Mouse (Mus musculus) heart, embryonic 13.5 days (tissue): ENCODE data around the gene Ank3. TPM values are rescaled to one million over a fixed set of nuclear protein-coding genes. Genes with fewer than 3 reads are reported as not detected.

ENCODE experiments used
- ATAC-seq: fragments of 200-750 bp; cut with Nextera tagmentation; 2 replicates; pipeline ENCODE4 v1.8.0; 2017; ENCODE audit warnings: moderate TSS enrichment; ENCODE audit not compliant: insufficient number of reproducible peaks, low FRiP score, low TSS enrichment; ENCODE audit errors: extremely low read depth
- H3K27ac ChIP-seq: fragments of 300-500 bp; sonication (generic); replicated peaks from 2 replicates; pipeline ENCODE4 v1.5.1; 2015; ENCODE audit warnings: moderate library complexity, mild to moderate bottlenecking, inconsistent platforms
- H3K27me3 ChIP-seq: fragments of 300-500 bp; sonication (generic); replicated peaks from 2 replicates; pipeline ENCODE4 v1.6.1; 2015; ENCODE audit warnings: mild to moderate bottlenecking, inconsistent platforms
- H3K36me3 ChIP-seq: fragments of 300-500 bp; sonication (generic); 2 replicates; pipeline ENCODE4 v1.6.1; 2015; ENCODE audit warnings: mild to moderate bottlenecking, inconsistent platforms
- H3K4me1 ChIP-seq: fragments of 300-500 bp; sonication (generic); 2 replicates; pipeline ENCODE4 v1.6.1; 2015; ENCODE audit warnings: inconsistent platforms
- H3K4me2 ChIP-seq: fragments of 300-500 bp; sonication (generic); 2 replicates; pipeline ENCODE4 v1.6.1; 2015; ENCODE audit warnings: inconsistent platforms, mild to moderate bottlenecking, moderate library complexity
- H3K4me3 ChIP-seq: fragments of 300-500 bp; sonication (generic); 2 replicates; pipeline ENCODE4 v1.5.1; 2015; ENCODE audit warnings: moderate library complexity, mild to moderate bottlenecking, inconsistent platforms
- H3K9ac ChIP-seq: fragments of 300-500 bp; sonication (generic); 2 replicates; pipeline ENCODE4 v1.6.1; 2015; ENCODE audit warnings: inconsistent platforms, mild to moderate bottlenecking, moderate library complexity
- H3K9me3 ChIP-seq: fragments of 300-500 bp; sonication (generic); 2 replicates; pipeline ENCODE4 v1.6.1; 2016; ENCODE audit warnings: inconsistent platforms
- WGBS: fragments of 180-500 bp; shearing (Covaris S2); methylation state at CpG from one replicate; pipeline ENCODE4 v1.1.7; 2015; ENCODE audit warnings: mixed read lengths; 5-methylcytosine and 5-hydroxymethylcytosine counted together
- polyA plus RNA-seq: library from polyadenylated mRNA; unstranded; fragments of >200 nt; fragmentation: Nextera tagmentation; extraction: Ambion mirVana; gene quantifications from 2 replicates; pipeline ENCODE4 v1.2.1, GENCODE M21; 2015

Ank3 gene
- polyA plus RNA-seq, 1 experiment from 2014 or later, result 30.8 TPM

DNA sequence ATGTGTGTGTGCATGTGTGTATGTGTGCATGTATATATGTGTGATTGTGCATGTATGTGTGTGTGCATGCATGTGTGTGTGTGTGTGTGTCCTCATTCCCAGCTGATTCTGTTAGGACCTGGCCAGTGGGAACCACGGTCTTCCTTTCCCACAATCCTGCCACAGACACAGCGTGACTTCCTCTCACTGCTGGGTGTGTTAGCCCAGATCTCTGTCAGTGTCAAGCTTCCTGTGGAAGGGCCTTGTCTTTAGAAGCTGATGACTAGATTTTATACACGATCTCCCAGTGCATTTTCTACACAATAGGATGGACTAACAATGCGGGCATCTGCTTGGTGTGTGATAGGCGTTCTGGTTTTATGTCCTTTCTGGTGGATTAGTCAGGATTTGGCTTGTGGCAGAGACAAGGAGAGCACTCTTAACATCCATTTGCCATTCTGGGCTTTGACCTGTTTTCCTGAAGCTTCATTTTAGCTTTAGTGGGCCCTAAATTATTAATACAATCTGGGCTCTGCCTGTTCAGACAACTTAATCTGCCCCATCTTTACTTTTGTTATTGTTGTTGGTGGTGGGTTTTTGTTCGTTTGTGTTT, 322.4 kb downstream of the Ank3 start:
- 69% methylated on average over 6 of the region's 6 CpGs for WGBS
- no peak for ATAC-seq

DNA sequence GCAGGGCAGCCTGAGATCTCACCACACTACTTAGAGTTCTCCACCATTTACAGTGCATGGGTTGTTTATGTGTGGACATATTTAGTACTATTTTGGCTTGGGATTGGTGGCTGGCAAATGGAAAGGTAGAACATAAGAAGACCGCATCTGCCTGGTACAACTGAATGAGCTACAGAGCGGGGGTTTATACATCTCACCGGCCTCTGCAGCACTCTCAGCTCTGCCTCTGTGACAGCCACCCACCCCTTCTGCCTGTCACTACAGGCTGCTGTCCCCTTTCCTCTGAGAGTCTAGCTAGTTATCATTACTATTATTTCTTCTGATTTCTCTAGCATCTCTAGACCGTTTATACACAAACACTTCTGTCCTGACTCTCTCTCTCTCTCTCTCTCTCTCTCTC, 325.6 kb downstream of the Ank3 start:
- Histone ChIP-seq H3K4me1 (peaks cover 12% of the 10 kb centered on the region), H3K4me3 (no peak overlapping the region), H3K36me3 (no peaks in the 10 kb centered on the region), H3K9ac (no peak overlapping the region), H3K27me3 (no peaks in the 10 kb centered on the region), H3K4me2 (no peak overlapping the region), H3K27ac (no peak overlapping the region), H3K9me3 (no peaks in the 10 kb centered on the region)
- WGBS, result 85% methylated on average over 4 of the region's 4 CpGs
- no peak for ATAC-seq

More for the DNA sequence above, 322.4 kb downstream of the Ank3 start:
- Histone ChIP-seq H3K9ac (no peak overlapping the region), H3K36me3 (no peaks in the 10 kb centered on the region), H3K9me3 (no peaks in the 10 kb centered on the region), H3K4me3 (no peak overlapping the region), H3K27ac (no peak overlapping the region), H3K4me1 (peaks cover 15% of the 10 kb centered on the region), H3K27me3 (no peaks in the 10 kb centered on the region), H3K4me2 (no peak overlapping the region)

- Histone ChIP-seq H3K4me1 (peaks cover 3% of the 10 kb centered on the region), H3K9ac (no peak overlapping the region), H3K36me3 (no peaks in the 10 kb centered on the region), H3K27ac (no peak overlapping the region), H3K27me3 (no peaks in the 10 kb centered on the region), H3K4me2 (no peak overlapping the region), H3K4me3 (no peak overlapping the region), H3K9me3 (no peaks in the 10 kb centered on the region)
- 91% methylated on average over 14 of the region's 14 CpGs for WGBS
- no peak for ATAC-seq
Observed at GRCm38 (mm10) chr10:69725078-69725477, 326.5 kb downstream of the Ank3 start.

DNA sequence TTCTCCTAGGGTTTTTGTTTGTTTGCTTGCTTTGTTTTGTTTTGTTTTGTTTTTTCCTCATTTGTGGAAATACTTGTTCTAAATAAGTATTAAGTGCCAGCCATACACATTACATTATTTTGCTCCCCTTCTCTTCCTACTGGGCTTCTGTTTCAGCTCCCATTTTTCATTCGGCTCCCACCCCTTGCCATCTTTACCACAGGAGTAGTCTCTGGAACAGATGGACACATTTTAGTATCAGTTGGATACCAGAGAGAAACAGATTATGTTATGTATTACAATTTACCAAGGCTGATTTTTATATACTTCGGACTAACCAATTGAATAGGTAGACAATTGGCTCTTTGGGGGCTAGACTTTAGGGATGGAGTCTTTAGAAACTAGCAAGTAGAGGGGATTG, 327.7 kb downstream of the Ank3 start:
- ATAC-seq, result no peak
- no peak overlapping the region for H3K4me2 ChIP-seq
- H3K36me3 ChIP-seq, result no peaks in the 10 kb centered on the region
- WGBS, result 88% methylated on average over 2 of the region's 2 CpGs
- H3K9ac ChIP-seq, result no peak overlapping the region
- no peaks in the 10 kb centered on the region for H3K27me3 ChIP-seq
- H3K27ac ChIP-seq, result no peak overlapping the region
- peaks cover 9% of the 10 kb centered on the region; the same call in 1 of the 2 replicates for H3K4me1 ChIP-seq
- no peaks in the 10 kb centered on the region for H3K9me3 ChIP-seq
- H3K4me3 ChIP-seq, result no peak overlapping the region

DNA sequence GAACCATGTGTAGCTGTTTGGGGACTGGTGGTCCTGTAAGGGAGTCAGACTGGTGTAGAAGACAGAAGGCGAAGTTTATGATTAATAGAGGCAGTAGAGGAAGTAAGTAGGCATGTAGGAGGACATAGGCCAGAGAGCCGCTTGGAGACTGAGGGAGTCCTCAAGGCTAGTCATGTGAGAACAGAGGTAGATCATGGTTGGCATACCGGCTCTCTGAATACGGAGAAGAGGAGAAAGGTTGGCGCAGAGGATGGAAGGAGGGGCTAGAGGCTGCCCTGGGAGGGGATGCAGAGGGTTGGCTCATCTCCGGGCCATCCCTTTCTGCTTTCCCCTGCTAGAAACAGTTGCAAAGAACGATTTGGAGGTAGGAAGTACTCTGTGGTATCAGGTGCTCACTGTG, 328.2 kb downstream of the Ank3 start:
- no peak overlapping the region for H3K27ac ChIP-seq
- H3K9ac ChIP-seq, result no peak overlapping the region
- no peaks in the 10 kb centered on the region for H3K36me3 ChIP-seq
- no peak overlapping the region for H3K4me2 ChIP-seq
- no peak overlapping the region for H3K4me3 ChIP-seq
- peaks cover 14% of the 10 kb centered on the region for H3K4me1 ChIP-seq
- no peak for ATAC-seq
- no peaks in the 10 kb centered on the region for H3K9me3 ChIP-seq
- H3K27me3 ChIP-seq, result no peaks in the 10 kb centered on the region
- WGBS, result 82% methylated on average over 7 of the region's 7 CpGs

DNA sequence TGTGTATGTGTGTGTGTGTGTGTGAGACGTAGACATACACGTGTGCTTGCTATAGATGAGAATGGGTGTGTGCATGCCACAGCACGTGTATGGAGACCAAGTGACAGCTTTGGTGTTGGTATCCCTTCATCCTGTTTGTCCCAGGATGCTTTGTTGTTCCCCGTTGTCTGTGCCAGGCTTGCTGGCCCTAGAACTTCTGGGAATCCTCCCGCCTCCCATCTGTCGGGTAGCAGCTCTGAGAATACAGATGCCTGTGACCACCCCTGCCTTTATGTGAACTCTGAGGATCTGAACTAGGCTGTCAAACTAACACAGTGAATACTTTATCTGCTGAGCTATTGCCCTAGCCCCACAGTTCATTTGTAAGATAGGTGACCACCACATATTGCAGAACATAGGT, 330.3 kb downstream of the Ank3 start:
- no peak overlapping the region for H3K9ac ChIP-seq
- 83% methylated on average over 6 of the region's 6 CpGs for WGBS
- peaks cover 17% of the 10 kb centered on the region for H3K4me1 ChIP-seq

GRCm38 (mm10) chr10:69730351-69730871, 331.8 kb downstream of the Ank3 start:
- Histone ChIP-seq H3K9me3 (no peaks in the 10 kb centered on the region), H3K27me3 (no peaks in the 10 kb centered on the region), H3K4me2 (no peak overlapping the region), H3K9ac (no peak overlapping the region), H3K27ac (no peak overlapping the region), H3K4me1 (peaks cover 17% of the 10 kb centered on the region), H3K36me3 (no peaks in the 10 kb centered on the region), H3K4me3 (no peak overlapping the region)
- ATAC-seq, result no peak
- 74% methylated on average over 10 of the region's 10 CpGs for WGBS

More for the DNA sequence above, 330.3 kb downstream of the Ank3 start:
- H3K27ac ChIP-seq, result no peak overlapping the region
- no peak overlapping the region for H3K4me3 ChIP-seq
- no peak for ATAC-seq
- H3K4me2 ChIP-seq, result no peak overlapping the region
- no peaks in the 10 kb centered on the region for H3K27me3 ChIP-seq
- no peaks in the 10 kb centered on the region for H3K36me3 ChIP-seq
- H3K9me3 ChIP-seq, result no peaks in the 10 kb centered on the region

GRCm38 (mm10) chr10:69731341-69731740, 332.8 kb downstream of the Ank3 start:
- Histone ChIP-seq H3K27ac (no peak overlapping the region), H3K36me3 (no peaks in the 10 kb centered on the region), H3K9me3 (no peaks in the 10 kb centered on the region), H3K27me3 (no peaks in the 10 kb centered on the region), H3K9ac (no peak overlapping the region), H3K4me3 (no peak overlapping the region), H3K4me1 (peaks cover 17% of the 10 kb centered on the region), H3K4me2 (no peak overlapping the region)
- no peak for ATAC-seq
- WGBS, result 72% methylated on average over 5 of the region's 5 CpGs

- no peak for ATAC-seq
- H3K27me3 ChIP-seq, result no peaks in the 10 kb centered on the region
- no peak overlapping the region for H3K27ac ChIP-seq
- H3K4me3 ChIP-seq, result no peak overlapping the region
- no peaks in the 10 kb centered on the region for H3K36me3 ChIP-seq
- H3K4me1 ChIP-seq, result peaks cover 17% of the 10 kb centered on the region
- 44% methylated on average over 1 of the region's 1 CpGs for WGBS
- H3K4me2 ChIP-seq, result no peak overlapping the region
- no peaks in the 10 kb centered on the region for H3K9me3 ChIP-seq
- no peak overlapping the region for H3K9ac ChIP-seq
Observed at GRCm38 (mm10) chr10:69731863-69732262, 333.3 kb downstream of the Ank3 start.

DNA sequence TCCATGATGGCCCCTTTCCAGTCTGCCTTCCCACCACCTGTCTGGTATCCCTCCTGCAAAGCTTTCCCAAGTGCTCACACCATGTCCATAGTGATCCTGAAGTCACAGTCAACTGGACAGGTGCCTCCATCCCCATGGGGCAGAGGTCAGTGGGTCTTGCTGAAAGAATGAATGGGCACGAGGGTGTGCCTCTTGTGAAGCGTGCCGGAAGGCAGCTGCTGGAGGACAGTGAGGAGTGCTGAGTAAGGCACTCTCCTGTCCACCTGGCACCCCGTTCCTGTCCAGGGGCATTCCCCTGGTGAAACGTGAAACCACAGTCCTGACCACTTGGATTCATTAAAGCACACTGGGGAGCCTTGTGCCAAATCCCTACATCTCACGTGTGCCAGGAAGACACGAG, 337.7 kb downstream of the Ank3 start:
- WGBS, result 68% methylated on average over 7 of the region's 7 CpGs
- ATAC-seq, result no peak
- no peak overlapping the region for H3K27ac ChIP-seq
- H3K4me2 ChIP-seq, result no peak overlapping the region
- H3K27me3 ChIP-seq, result no peaks in the 10 kb centered on the region
- H3K9me3 ChIP-seq, result no peaks in the 10 kb centered on the region
- no peak overlapping the region for H3K4me3 ChIP-seq
- no peak overlapping the region for H3K9ac ChIP-seq
- H3K4me1 ChIP-seq, result peaks cover 12% of the 10 kb centered on the region; the same call in 1 of the 2 replicates
- H3K36me3 ChIP-seq, result no peaks in the 10 kb centered on the region

- Histone ChIP-seq H3K36me3 (no peaks in the 10 kb centered on the region), H3K9me3 (no peaks in the 10 kb centered on the region), H3K9ac (no peak overlapping the region), H3K27ac (no peak overlapping the region), H3K4me2 (no peak overlapping the region), H3K4me1 (peaks cover 5% of the 10 kb centered on the region; the same call in 1 of the 2 replicates), H3K4me3 (no peak overlapping the region), H3K27me3 (no peaks in the 10 kb centered on the region)
- ATAC-seq, result no peak
- WGBS, result 62% methylated on average over 5 of the region's 5 CpGs
Observed at GRCm38 (mm10) chr10:69738741-69739271, 340.2 kb downstream of the Ank3 start.

DNA sequence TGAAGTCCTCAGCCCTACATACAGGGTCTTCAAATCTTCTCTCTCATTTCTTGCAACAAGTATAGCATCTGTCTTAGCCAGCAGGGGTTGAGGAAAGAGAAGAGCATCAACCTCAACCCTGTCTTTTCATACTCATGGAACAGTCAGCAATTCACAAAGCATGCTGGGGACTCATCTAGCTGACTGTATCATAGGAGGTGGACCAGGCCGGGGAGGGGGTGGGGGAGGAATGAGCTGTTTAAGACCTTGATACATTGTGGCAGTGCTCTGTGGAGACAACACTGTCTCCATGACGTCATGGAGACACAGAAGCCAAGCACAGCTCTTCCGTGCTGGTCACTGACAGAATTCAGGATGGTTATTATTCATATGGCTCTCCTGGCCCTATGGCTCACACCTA, 344.0 kb downstream of the Ank3 start:
- no peak overlapping the region for H3K27ac ChIP-seq
- peaks cover 21% of the 10 kb centered on the region for H3K4me1 ChIP-seq
- no peaks in the 10 kb centered on the region for H3K27me3 ChIP-seq
- H3K4me3 ChIP-seq, result no peak overlapping the region
- H3K9ac ChIP-seq, result no peak overlapping the region
- H3K9me3 ChIP-seq, result no peaks in the 10 kb centered on the region
- no peaks in the 10 kb centered on the region for H3K36me3 ChIP-seq
- WGBS, result 59% methylated on average over 3 of the region's 3 CpGs
- H3K4me2 ChIP-seq, result no peak overlapping the region
- no peak for ATAC-seq
